Mouse (Mus musculus) heart, embryonic 13.5 days (tissue): ENCODE data around the gene Ugt3a2. TPM values are rescaled to one million over a fixed set of nuclear protein-coding genes. Genes with fewer than 3 reads are reported as not detected.

ENCODE experiments used
- ATAC-seq: fragments of 200-750 bp; cut with Nextera tagmentation; 2 replicates; pipeline ENCODE4 v1.8.0; 2017; ENCODE audit warnings: moderate TSS enrichment; ENCODE audit not compliant: insufficient number of reproducible peaks, low FRiP score, low TSS enrichment; ENCODE audit errors: extremely low read depth
- H3K27ac ChIP-seq: fragments of 300-500 bp; sonication (generic); replicated peaks from 2 replicates; pipeline ENCODE4 v1.5.1; 2015; ENCODE audit warnings: moderate library complexity, mild to moderate bottlenecking, inconsistent platforms
- H3K27me3 ChIP-seq: fragments of 300-500 bp; sonication (generic); replicated peaks from 2 replicates; pipeline ENCODE4 v1.6.1; 2015; ENCODE audit warnings: mild to moderate bottlenecking, inconsistent platforms
- H3K36me3 ChIP-seq: fragments of 300-500 bp; sonication (generic); 2 replicates; pipeline ENCODE4 v1.6.1; 2015; ENCODE audit warnings: mild to moderate bottlenecking, inconsistent platforms
- H3K4me1 ChIP-seq: fragments of 300-500 bp; sonication (generic); 2 replicates; pipeline ENCODE4 v1.6.1; 2015; ENCODE audit warnings: inconsistent platforms
- H3K4me2 ChIP-seq: fragments of 300-500 bp; sonication (generic); 2 replicates; pipeline ENCODE4 v1.6.1; 2015; ENCODE audit warnings: inconsistent platforms, mild to moderate bottlenecking, moderate library complexity
- H3K4me3 ChIP-seq: fragments of 300-500 bp; sonication (generic); 2 replicates; pipeline ENCODE4 v1.5.1; 2015; ENCODE audit warnings: moderate library complexity, mild to moderate bottlenecking, inconsistent platforms
- H3K9ac ChIP-seq: fragments of 300-500 bp; sonication (generic); 2 replicates; pipeline ENCODE4 v1.6.1; 2015; ENCODE audit warnings: inconsistent platforms, mild to moderate bottlenecking, moderate library complexity
- H3K9me3 ChIP-seq: fragments of 300-500 bp; sonication (generic); 2 replicates; pipeline ENCODE4 v1.6.1; 2016; ENCODE audit warnings: inconsistent platforms
- WGBS: fragments of 180-500 bp; shearing (Covaris S2); methylation state at CpG from one replicate; pipeline ENCODE4 v1.1.7; 2015; ENCODE audit warnings: mixed read lengths; 5-methylcytosine and 5-hydroxymethylcytosine counted together
- polyA plus RNA-seq: library from polyadenylated mRNA; unstranded; fragments of >200 nt; fragmentation: Nextera tagmentation; extraction: Ambion mirVana; gene quantifications from 2 replicates; pipeline ENCODE4 v1.2.1, GENCODE M21; 2015

The Ugt3a2 gene
- polyA plus RNA-seq, result not detected in 2 replicates

- Histone ChIP-seq H3K9me3 (no peaks in the 10 kb centered on the region), H3K27me3 (no peaks in the 10 kb centered on the region), H3K27ac (no peak within 1 kb of the TSS), H3K4me3 (no peak within 1 kb of the TSS), H3K36me3 (no peaks in the 10 kb centered on the region), H3K4me1 (no peaks in the 10 kb centered on the region), H3K9ac (no peak within 1 kb of the TSS), H3K4me2 (no peak within 1 kb of the TSS)
- WGBS, result 73% methylated on average over 4 of the region's 4 CpGs
- ATAC-seq, result no peak
Measured at GRCm38 (mm10) chr15:9335341-9335740, at the start of gene Ugt3a2. Gene Ugt3a2, plus strand, starts transcription at chr15:9335550.

GRCm38 (mm10) chr15:9289660-9290059, 45.7 kb upstream of the Ugt3a2 start:
- 62% methylated on average over 2 of the region's 2 CpGs for WGBS
- ATAC-seq, result no peak
- Histone ChIP-seq H3K4me2 (no peak overlapping the region), H3K9me3 (no peaks in the 10 kb centered on the region), H3K27me3 (no peaks in the 10 kb centered on the region), H3K27ac (no peak overlapping the region), H3K4me1 (no peaks in the 10 kb centered on the region), H3K9ac (no peak overlapping the region), H3K36me3 (no peaks in the 10 kb centered on the region), H3K4me3 (no peak overlapping the region)

- 67% methylated on average over 8 of the region's 8 CpGs for WGBS
- no peaks in the 10 kb centered on the region for H3K27me3 ChIP-seq
- H3K4me1 ChIP-seq, result no peaks in the 10 kb centered on the region
- H3K36me3 ChIP-seq, result no peaks in the 10 kb centered on the region
- no peak overlapping the region for H3K9ac ChIP-seq
- no peak overlapping the region for H3K4me3 ChIP-seq
- H3K4me2 ChIP-seq, result no peak overlapping the region
- H3K9me3 ChIP-seq, result no peaks in the 10 kb centered on the region; the same call in 1 of the 2 replicates
- no peak for ATAC-seq
- H3K27ac ChIP-seq, result no peak overlapping the region
Measured at GRCm38 (mm10) chr15:9305978-9306692, 29.2 kb upstream of the Ugt3a2 start.

GRCm38 (mm10) chr15:9334596-9334995, 754 bp upstream of the Ugt3a2 start:
- Histone ChIP-seq H3K4me3 (no peak overlapping the region), H3K9me3 (no peaks in the 10 kb centered on the region), H3K9ac (no peak overlapping the region), H3K27me3 (no peaks in the 10 kb centered on the region), H3K4me1 (no peaks in the 10 kb centered on the region), H3K4me2 (no peak overlapping the region), H3K36me3 (no peaks in the 10 kb centered on the region), H3K27ac (no peak overlapping the region)
- ATAC-seq, result no peak
- 66% methylated on average over 2 of the region's 2 CpGs for WGBS

GRCm38 (mm10) chr15:9336616-9337015, 1.3 kb downstream of the Ugt3a2 start:
- Histone ChIP-seq H3K4me2 (no peak overlapping the region), H3K36me3 (no peaks in the 10 kb centered on the region), H3K9ac (no peak overlapping the region), H3K4me1 (no peaks in the 10 kb centered on the region), H3K27me3 (no peaks in the 10 kb centered on the region), H3K9me3 (no peaks in the 10 kb centered on the region), H3K27ac (no peak overlapping the region), H3K4me3 (no peak overlapping the region)
- WGBS, result 72% methylated on average over 3 of the region's 3 CpGs
- no peak for ATAC-seq

- Histone ChIP-seq H3K9me3 (no peaks in the 10 kb centered on the region), H3K4me3 (no peak overlapping the region), H3K4me1 (no peaks in the 10 kb centered on the region), H3K27ac (no peak overlapping the region), H3K36me3 (no peaks in the 10 kb centered on the region), H3K9ac (no peak overlapping the region), H3K27me3 (no peaks in the 10 kb centered on the region), H3K4me2 (no peak overlapping the region)
- ATAC-seq, result no peak
- WGBS, result 61% methylated on average over 3 of the region's 3 CpGs
Measured at GRCm38 (mm10) chr15:9337021-9337420, 1.7 kb downstream of the Ugt3a2 start.

GRCm38 (mm10) chr15:9348739-9349138, 13.4 kb downstream of the Ugt3a2 start:
- ATAC-seq, result no peak
- Histone ChIP-seq H3K4me3 (no peak overlapping the region), H3K27ac (no peak overlapping the region), H3K4me1 (no peaks in the 10 kb centered on the region), H3K27me3 (no peaks in the 10 kb centered on the region), H3K4me2 (no peak overlapping the region), H3K9ac (no peak overlapping the region), H3K36me3 (no peaks in the 10 kb centered on the region), H3K9me3 (no peaks in the 10 kb centered on the region)
- WGBS, result 41% methylated on average over 3 of the region's 3 CpGs

- no peaks in the 10 kb centered on the region for H3K27me3 ChIP-seq
- 46% methylated on average over 2 of the region's 2 CpGs for WGBS
- H3K9ac ChIP-seq, result no peak overlapping the region
- no peak overlapping the region for H3K27ac ChIP-seq
- no peaks in the 10 kb centered on the region for H3K4me1 ChIP-seq
- ATAC-seq, result no peak
- no peak overlapping the region for H3K4me2 ChIP-seq
- H3K9me3 ChIP-seq, result 0 out of 2 replicates have a peak, but pooled peaks cover under 1% of the 10 kb centered on the region
- H3K36me3 ChIP-seq, result no peaks in the 10 kb centered on the region
- H3K4me3 ChIP-seq, result no peak overlapping the region
Measured at GRCm38 (mm10) chr15:9362801-9363200, 27.5 kb downstream of the Ugt3a2 start.

GRCm38 (mm10) chr15:9368774-9369173, 33.4 kb downstream of the Ugt3a2 start:
- 79% methylated on average over 3 of the region's 3 CpGs for WGBS
- H3K9me3 ChIP-seq, result no peaks in the 10 kb centered on the region
- no peak for ATAC-seq
- H3K4me1 ChIP-seq, result no peaks in the 10 kb centered on the region
- no peak overlapping the region for H3K4me2 ChIP-seq
- H3K27me3 ChIP-seq, result no peaks in the 10 kb centered on the region
- no peaks in the 10 kb centered on the region for H3K36me3 ChIP-seq
- no peak overlapping the region for H3K9ac ChIP-seq
- no peak overlapping the region for H3K4me3 ChIP-seq
- no peak overlapping the region for H3K27ac ChIP-seq

- no peak for ATAC-seq
- Histone ChIP-seq H3K27ac (no peak overlapping the region), H3K9me3 (no peaks in the 10 kb centered on the region), H3K36me3 (no peaks in the 10 kb centered on the region), H3K9ac (no peak overlapping the region), H3K4me2 (no peak overlapping the region), H3K27me3 (no peaks in the 10 kb centered on the region), H3K4me3 (no peak overlapping the region), H3K4me1 (no peaks in the 10 kb centered on the region)
- 79% methylated on average over 7 of the region's 7 CpGs for WGBS
Measured at GRCm38 (mm10) chr15:9376281-9376680, 40.9 kb downstream of the Ugt3a2 start.

GRCm38 (mm10) chr15:9409475-9409874, 74.1 kb downstream of the Ugt3a2 start:
- Histone ChIP-seq H3K27me3 (no peaks in the 10 kb centered on the region), H3K36me3 (no peaks in the 10 kb centered on the region), H3K4me2 (no peak overlapping the region), H3K27ac (no peak overlapping the region), H3K9ac (no peak overlapping the region), H3K4me3 (no peak overlapping the region), H3K9me3 (no peaks in the 10 kb centered on the region), H3K4me1 (no peaks in the 10 kb centered on the region)
- WGBS, result 72% methylated on average over 3 of the region's 3 CpGs
- ATAC-seq, result no peak
